22 mouse cellular contexts compared by ENCODE assay signal in genomic region chr7:73328653-73329207, GRCm38 (mm10). TPM values are rescaled to one million over a fixed set of nuclear protein-coding genes. Genes with fewer than 3 reads are reported as not detected.
DNase-seq lines count a peak whose midpoint lies in the region; ATAC-seq and TF ChIP-seq lines count a peak whose summit lies in the region.
"Had no signal": no experiment of that assay in that cellular context is flagged by ENCODE, and none has a peak within 500 bp of the region (broad histone marks: within the 10 kb centered on the region; RNA-seq: fewer than 3 reads in every experiment).

No protein-coding gene starts in this region.

- no peaks in the 10 kb centered on the region for H3K9me3 ChIP-seq in lung, embryonic 14.5 days (ENCODE audit: low read depth, low read length)
- H3K9me3 ChIP-seq in intestine, embryonic 16.5 days (ENCODE audit: control insufficient read depth, low read length) = no peaks in the 10 kb centered on the region
- H3K9me3 ChIP-seq in stomach, embryonic 16.5 days (replicated peaks; ENCODE audit: control insufficient read depth, low read length) = no peaks in the 10 kb centered on the region
- H3K9me3 ChIP-seq: heart, embryonic 12.5 days; hindbrain, embryonic 13.5 days had no signal

- no peak overlapping the region for H3K4me2 ChIP-seq in lung, embryonic 14.5 days
- no peak overlapping the region for H3K4me2 ChIP-seq in intestine, embryonic 16.5 days (ENCODE audit: low read depth, low read length)
- H3K4me2 ChIP-seq in stomach, embryonic 16.5 days (ENCODE audit: low read depth, low read length) = no peak overlapping the region
- H3K4me2 ChIP-seq: heart, embryonic 12.5 days; hindbrain, embryonic 13.5 days had no signal

- no peak overlapping the region for H3K9ac ChIP-seq in lung, embryonic 14.5 days
- H3K9ac ChIP-seq in intestine, embryonic 16.5 days (ENCODE audit: low read depth, low read length) = no peak overlapping the region
- H3K9ac ChIP-seq in stomach, embryonic 16.5 days (ENCODE audit: low read length) = no peak overlapping the region
- H3K9ac ChIP-seq: heart, embryonic 12.5 days; hindbrain, embryonic 13.5 days; liver, embryonic 14.5 days had no signal

- peaks cover 15% of the 10 kb centered on the region for H3K4me1 ChIP-seq in lung, embryonic 14.5 days (ENCODE audit: insufficient read depth)
- peaks cover 25% of the 10 kb centered on the region for H3K4me1 ChIP-seq in intestine, embryonic 16.5 days (ENCODE audit: control insufficient read depth, insufficient read depth, low read length)
- peaks cover 49% of the 10 kb centered on the region for H3K4me1 ChIP-seq in stomach, embryonic 16.5 days (ENCODE audit: control insufficient read depth, insufficient read depth, low read length)

- TF ChIP-seq CTCF in gastrocnemius, adult 2 months (IDR thresholded peaks at IDR 0.05) = no peak
- TF ChIP-seq CTCF in lung, embryonic 14.5 days (IDR thresholded peaks at IDR 0.05; ENCODE audit: low read depth) = no peak

- peak overlapping the region; percentile 92 for H3K27ac ChIP-seq in gastrocnemius, adult 2 months
- peak overlapping the region; percentile 6; the same call in 1 of the 2 replicates for H3K27ac ChIP-seq in lung, embryonic 14.5 days (ENCODE audit: low read depth)
- H3K27ac ChIP-seq in intestine, embryonic 16.5 days (ENCODE audit: low read length) = peak overlapping the region; percentile 57
- H3K27ac ChIP-seq in stomach, embryonic 16.5 days (ENCODE audit: low read length) = peak overlapping the region; percentile 91
- H3K27ac ChIP-seq: hindbrain, embryonic 13.5 days; liver, embryonic 14.5 days had no signal

- H3K27me3 ChIP-seq in lung, embryonic 14.5 days (ENCODE audit: insufficient read depth, low read length) = no peaks in the 10 kb centered on the region
- H3K27me3 ChIP-seq in intestine, embryonic 16.5 days (replicated peaks; ENCODE audit: control insufficient read depth, insufficient read depth, low read length) = no peaks in the 10 kb centered on the region
- no peaks in the 10 kb centered on the region for H3K27me3 ChIP-seq in stomach, embryonic 16.5 days (ENCODE audit: control insufficient read depth, insufficient read depth, low read length)
- H3K27me3 ChIP-seq: Patski had no signal

- no peak for DNase-seq in gastrocnemius, adult 2 months
- no peak for DNase-seq in gastrocnemius, postnatal 25 days
- DNase-seq in lung, embryonic 14.5 days = peak; percentile 39
- DNase-seq in lung, postnatal 25 days (ENCODE audit: low spot score) = no peak
- DNase-seq in thymus, postnatal 36 days = no peak
- DNase-seq: adrenal gland, postnatal 14 days; cerebellum, adult 11 months; cerebellum, postnatal 14 days; heart, postnatal 14 days; kidney, adult 11 months; kidney, postnatal 14 days; lung, postnatal 36 days had no signal

- no peaks in the 10 kb centered on the region for H3K36me3 ChIP-seq in lung, embryonic 14.5 days (ENCODE audit: insufficient read depth)
- H3K36me3 ChIP-seq in intestine, embryonic 16.5 days (ENCODE audit: control insufficient read depth, insufficient read depth, low read length) = no peaks in the 10 kb centered on the region
- no peaks in the 10 kb centered on the region for H3K36me3 ChIP-seq in stomach, embryonic 16.5 days (ENCODE audit: control insufficient read depth, insufficient read depth, low read length)
- H3K36me3 ChIP-seq: forebrain, embryonic 10.5 days; heart, embryonic 12.5 days; hindbrain, embryonic 13.5 days had no signal

- intact Hi-C loops in gastrocnemius, adult 2 months (cut with DNase I) = no loop called here

- 20% methylated on average over 5 of the region's 5 CpGs for WGBS in lung, embryonic 14.5 days
- WGBS in intestine, embryonic 16.5 days = 30% methylated on average over 5 of the region's 5 CpGs
- 17% methylated on average over 5 of the region's 5 CpGs for WGBS in stomach, embryonic 16.5 days

- H3K4me3 ChIP-seq in gastrocnemius, adult 2 months = no peak overlapping the region
- no peak overlapping the region for H3K4me3 ChIP-seq in lung, embryonic 14.5 days (ENCODE audit: low read depth, low read length)
- no peak overlapping the region for H3K4me3 ChIP-seq in intestine, embryonic 16.5 days (ENCODE audit: low read length)
- no peak overlapping the region for H3K4me3 ChIP-seq in stomach, embryonic 16.5 days (replicated peaks; ENCODE audit: low read length)
- H3K4me3 ChIP-seq: forebrain, embryonic 10.5 days; heart, embryonic 12.5 days; hindbrain, embryonic 13.5 days had no signal

- ATAC-seq in lung, embryonic 14.5 days (ENCODE audit: insufficient read depth) = no peak
- peak; percentile 74 for ATAC-seq in intestine, embryonic 16.5 days
- ATAC-seq in stomach, embryonic 16.5 days (ENCODE audit: insufficient read depth, low FRiP score) = peak; percentile 63; the same call in 1 of the 2 replicates
- ATAC-seq: activated CD4-positive, CD25-positive, alpha-beta regulatory T cell, adult 4 months; CD4-positive, CD25-positive, alpha-beta regulatory T cell, adult 4 months; Patski had no signal

RNA-seq across cellular contexts. Expression of gene Rgma, which starts 46.6 kb away (rescaled TPM):
- total RNA-seq in gastrocnemius, adult 2 months (2021) = 10 to 100 TPM; 46.1 to 52.4 TPM
- total RNA-seq in gastrocnemius, postnatal 25 days (2021) = 10 to 100 TPM; 39.1 to 54.7 TPM
- 19.0 and 22.8 TPM in 2 replicates for polyA plus RNA-seq in lung, embryonic 14.5 days (2014; fragmentation: Nextera tagmentation; extraction: Ambion mirVana)
- 5.3 and 5.8 TPM in 2 replicates for polyA plus RNA-seq in intestine, embryonic 16.5 days (2015; fragmentation: Nextera tagmentation; extraction: Ambion mirVana)
- 10.7 and 11.7 TPM in 2 replicates for polyA plus RNA-seq in stomach, embryonic 16.5 days (2015; fragmentation: Nextera tagmentation; extraction: Ambion mirVana)
- total RNA-seq: megakaryocyte-erythroid progenitor cell, adult 5-6 weeks had no signal
- polyA plus RNA-seq: activated CD4-positive, CD25-positive, alpha-beta regulatory T cell, adult 4 months; CD4-positive, CD25-positive, alpha-beta regulatory T cell, adult 4 months had no signal

Comparison
In these comparisons a context has a peak if more than half of its experiments do, and no peak if none do; other contexts are left out.
1. H3K27ac ChIP-seq: peak in every context shown above with its lines; median percentile 92 in gastrocnemius, adult 2 months; 91 in stomach, embryonic 16.5 days; 57 in intestine, embryonic 16.5 days; 6 in lung, embryonic 14.5 days.